Comparison of ENCODE assay signal across 10 mouse cellular contexts in genomic region chr2:118846246-118846645, GRCm38 (mm10). TPM values are rescaled to one million over a fixed set of nuclear protein-coding genes. Genes with fewer than 3 reads are reported as not detected.
DNase-seq lines count a peak whose midpoint lies in the region; ATAC-seq and TF ChIP-seq lines count a peak whose summit lies in the region.
"Had no signal": no experiment of that assay in that cellular context is flagged by ENCODE, and none has a peak within 500 bp of the region (broad histone marks: within the 10 kb centered on the region; RNA-seq: fewer than 3 reads in every experiment).

No protein-coding gene starts in this region.

- H3K4me2 ChIP-seq in limb, embryonic 14.5 days (replicated peaks; ENCODE audit: low read depth, low read length, severe bottlenecking), result no peak overlapping the region
- H3K4me2 ChIP-seq in kidney, embryonic 16.5 days (replicated peaks; ENCODE audit: low read depth, low read length), result no peak overlapping the region

- no peaks in the 10 kb centered on the region for H3K27me3 ChIP-seq in limb, embryonic 14.5 days (ENCODE audit: control insufficient read depth, insufficient read depth, low read length)
- no peaks in the 10 kb centered on the region for H3K27me3 ChIP-seq in limb, embryonic 10.5 days (ENCODE audit: low read depth, poor library complexity, severe bottlenecking)
- no peaks in the 10 kb centered on the region for H3K27me3 ChIP-seq in kidney, embryonic 16.5 days (ENCODE audit: insufficient read depth, low read length)
- no peaks in the 10 kb centered on the region for H3K27me3 ChIP-seq in splenic B cell, adult 2 months (ENCODE audit: control insufficient read depth, insufficient read depth, low read length, poor library complexity, severe bottlenecking)

- no peak for DNase-seq in limb, embryonic 14.5 days (ENCODE audit: low spot score)
- DNase-seq in limb, embryonic 10.5 days (ENCODE audit: low spot score), result no peak
- peak; percentile 90 for DNase-seq in brain, embryonic 14.5 days (ENCODE audit: low read depth)
- peak; percentile 55 for DNase-seq in splenic B cell, adult 2 months (ENCODE audit: low read depth, low spot score)
- DNase-seq in neural tube, embryonic 10.5 days (ENCODE audit: extremely low spot score, low spot score), result no peak
- DNase-seq: cerebellum, adult 8-10 months; gastrocnemius, postnatal 25 days; midbrain, embryonic 14.5 days had no signal

- 0 out of 2 replicates have a peak, but pooled peaks have one; percentile 26 for ATAC-seq in limb, embryonic 14.5 days (ENCODE audit: low FRiP score, low read depth)
- ATAC-seq in kidney, embryonic 16.5 days (ENCODE audit: low FRiP score, low TSS enrichment), result peak; percentile 54; the same call in 1 of the 2 replicates
- ATAC-seq in inflammation-experienced regulatory T-cells, adult 6 months, result no peak

- H3K27ac ChIP-seq in limb, embryonic 14.5 days (replicated peaks; ENCODE audit: low read depth, low read length), result no peak overlapping the region
- H3K27ac ChIP-seq in limb, embryonic 10.5 days, result no peak overlapping the region
- H3K27ac ChIP-seq in kidney, embryonic 16.5 days (ENCODE audit: low read length), result no peak overlapping the region

- WGBS in limb, embryonic 14.5 days, result 51% methylated on average over 7 of the region's 7 CpGs
- WGBS in limb, embryonic 10.5 days, result 64% methylated on average over 7 of the region's 7 CpGs
- WGBS in kidney, embryonic 16.5 days, result 42% methylated on average over 7 of the region's 7 CpGs

- no peak for TF ChIP-seq CTCF in brain, embryonic 14.5 days (IDR thresholded peaks at IDR 0.05; ENCODE audit: borderline replicate concordance, extremely low read depth, insufficient read depth, insufficient read length)

- 0 out of 2 replicates have a peak, but pooled peaks cover 3% of the 10 kb centered on the region for H3K4me1 ChIP-seq in limb, embryonic 14.5 days (ENCODE audit: control insufficient read depth, insufficient read depth, low read length)
- peaks cover 10% of the 10 kb centered on the region; the same call in 1 of the 2 replicates for H3K4me1 ChIP-seq in limb, embryonic 10.5 days
- H3K4me1 ChIP-seq in kidney, embryonic 16.5 days (ENCODE audit: insufficient read depth, low read length), result peaks cover 5% of the 10 kb centered on the region; the same call in 1 of the 2 replicates

- H3K9me3 ChIP-seq in limb, embryonic 14.5 days (ENCODE audit: control insufficient read depth, low read length), result no peaks in the 10 kb centered on the region
- no peaks in the 10 kb centered on the region for H3K9me3 ChIP-seq in limb, embryonic 10.5 days (replicated peaks)
- H3K9me3 ChIP-seq in kidney, embryonic 16.5 days (ENCODE audit: low read length), result 0 out of 2 replicates have a peak, but pooled peaks cover 4% of the 10 kb centered on the region

- no peak overlapping the region for H3K9ac ChIP-seq in limb, embryonic 14.5 days (ENCODE audit: low read depth, low read length, severe bottlenecking)
- no peak overlapping the region for H3K9ac ChIP-seq in kidney, embryonic 16.5 days (replicated peaks; ENCODE audit: low read length)

- no peaks in the 10 kb centered on the region for H3K36me3 ChIP-seq in limb, embryonic 14.5 days (ENCODE audit: control insufficient read depth, insufficient read depth, low read length)
- H3K36me3 ChIP-seq in limb, embryonic 10.5 days, result no peaks in the 10 kb centered on the region
- no peaks in the 10 kb centered on the region for H3K36me3 ChIP-seq in kidney, embryonic 16.5 days (ENCODE audit: insufficient read depth, low read length)
- no peaks in the 10 kb centered on the region for H3K36me3 ChIP-seq in splenic B cell, adult 2 months (ENCODE audit: control insufficient read depth, insufficient read depth, low read length, poor library complexity, severe bottlenecking)

- H3K4me3 ChIP-seq in limb, embryonic 14.5 days (replicated peaks; ENCODE audit: low read length), result no peak overlapping the region
- no peak overlapping the region for H3K4me3 ChIP-seq in limb, embryonic 10.5 days
- no peak overlapping the region for H3K4me3 ChIP-seq in kidney, embryonic 16.5 days (ENCODE audit: low read length)

- TF ChIP-seq POLR2A in limb, embryonic 14.5 days (IDR thresholded peaks at IDR 0.05; ENCODE audit: borderline replicate concordance, extremely low read depth, insufficient read depth, insufficient read length), result no peak
- TF ChIP-seq POLR2A in brain, embryonic 14.5 days (IDR thresholded peaks at IDR 0.05; ENCODE audit: borderline replicate concordance, extremely low read depth, insufficient read depth, insufficient read length, poor library complexity, severe bottlenecking), result no peak

RNA-seq across cellular contexts. Expression of gene Ivd, which starts 15.5 kb away (rescaled TPM):
- 100 and 112 TPM in 2 replicates for polyA plus RNA-seq in limb, embryonic 14.5 days (2012; rRNA removed)
- 58.1 and 72.7 TPM in 2 replicates for polyA plus RNA-seq in limb, embryonic 14.5 days (2014; fragmentation: Nextera tagmentation; extraction: Ambion mirVana)
- 86.6 and 90.6 TPM in 2 replicates for polyA plus RNA-seq in limb, embryonic 10.5 days (2016; fragmentation: Nextera tagmentation; extraction: Ambion mirVana)
- 57.5 and 60.2 TPM in 2 replicates for polyA plus RNA-seq in brain, embryonic 14.5 days (2012; rRNA removed)
- 91.0 and 91.1 TPM in 2 replicates for polyA plus RNA-seq in kidney, embryonic 16.5 days (2015; fragmentation: Nextera tagmentation; extraction: Ambion mirVana)
- polyA plus RNA-seq in inflammation-experienced regulatory T-cells, adult 6 months (2017; shearing (Covaris generic)), result 10 to 100 TPM; 33.1 to 71.6 (median 60.8) TPM

RNA-seq across cellular contexts. Expression of gene Knstrn, which starts 32.4 kb away (rescaled TPM):
- 40.1 and 67.0 TPM in 2 replicates for polyA plus RNA-seq in limb, embryonic 14.5 days (2012; rRNA removed)
- 81.3 and 89.2 TPM in 2 replicates for polyA plus RNA-seq in limb, embryonic 14.5 days (2014; fragmentation: Nextera tagmentation; extraction: Ambion mirVana)
- 150 and 157 TPM in 2 replicates for polyA plus RNA-seq in limb, embryonic 10.5 days (2016; fragmentation: Nextera tagmentation; extraction: Ambion mirVana)
- polyA plus RNA-seq in brain, embryonic 14.5 days (2012; rRNA removed), result 24.4 and 34.1 TPM in 2 replicates
- polyA plus RNA-seq in kidney, embryonic 16.5 days (2015; fragmentation: Nextera tagmentation; extraction: Ambion mirVana), result 113 and 119 TPM in 2 replicates
- 10 to 100 TPM; 11.9 to 73.4 (median 13.7) TPM for polyA plus RNA-seq in inflammation-experienced regulatory T-cells, adult 6 months (2017; shearing (Covaris generic))

RNA-seq across cellular contexts. Expression of gene Bahd1, which starts 53.9 kb away (rescaled TPM):
- polyA plus RNA-seq in limb, embryonic 14.5 days (2012; rRNA removed), result 14.1 and 16.5 TPM in 2 replicates
- polyA plus RNA-seq in limb, embryonic 14.5 days (2014; fragmentation: Nextera tagmentation; extraction: Ambion mirVana), result 1.5 and 1.8 TPM in 2 replicates
- polyA plus RNA-seq in limb, embryonic 10.5 days (2016; fragmentation: Nextera tagmentation; extraction: Ambion mirVana), result 2.4 and 2.6 TPM in 2 replicates
- 21.8 and 25.7 TPM in 2 replicates for polyA plus RNA-seq in brain, embryonic 14.5 days (2012; rRNA removed)
- 3.1 and 3.5 TPM in 2 replicates for polyA plus RNA-seq in kidney, embryonic 16.5 days (2015; fragmentation: Nextera tagmentation; extraction: Ambion mirVana)
- polyA plus RNA-seq in inflammation-experienced regulatory T-cells, adult 6 months (2017; shearing (Covaris generic)), result 1 to 10 TPM; 2.2 to 4.6 (median 4.6) TPM

Comparison
In these comparisons a context has a peak if more than half of its experiments do, and no peak if none do; other contexts are left out.
1. DNase-seq: peak in brain, embryonic 14.5 days (single experiment) and splenic B cell, adult 2 months (single experiment); none in limb, embryonic 14.5 days (single experiment), limb, embryonic 10.5 days (single experiment) and neural tube, embryonic 10.5 days (single experiment).